Mouse (Mus musculus) CH12.LX (cell line): Measurements from ENCODE around the gene Meis2.

ENCODE experiments used
- BHLHE40 ChIP-seq: IDR thresholded peaks from 2 replicates; pipeline ENCODE4 v1.6.1; 2011; ENCODE audit warnings: mild to moderate bottlenecking, low read depth, low read length, improper control_type of control experiment
- CTCF ChIP-seq, 2 experiments: IDR thresholded peaks in 1 of 2; conservative IDR thresholded peaks in 1 of 2; 2 replicates each; pipeline ENCODE4 v1.5.1; 2011 to 2012; ENCODE audit warnings: low read depth in 2 of 2, low read length in 2 of 2, improper control_type of control experiment in 1 of 2, inconsistent platforms in 1 of 2, mild to moderate bottlenecking in 1 of 2, moderate library complexity in 1 of 2
- ETS1 ChIP-seq: conservative IDR thresholded peaks from 2 replicates; pipeline ENCODE4 v1.6.1; 2012; ENCODE audit warnings: low read depth, mild to moderate bottlenecking, inconsistent platforms, low read length, improper control_type of control experiment, moderate library complexity
- GABPA ChIP-seq: IDR thresholded peaks from 2 replicates; pipeline ENCODE4 v1.6.1; 2012; ENCODE audit warnings: low read depth, low read length, improper control_type of control experiment, inconsistent platforms; ENCODE audit not compliant: insufficient replicate concordance
- MAZ ChIP-seq: IDR thresholded peaks from 2 replicates; pipeline ENCODE4 v1.6.1; 2012; ENCODE audit warnings: low read depth, mild to moderate bottlenecking, inconsistent platforms, low read length, improper control_type of control experiment, moderate library complexity
- POLR2A ChIP-seq: IDR thresholded peaks from 2 replicates; pipeline ENCODE4 v1.6.1; 2011; ENCODE audit warnings: low read depth, mild to moderate bottlenecking, improper control_type of control experiment, low read length
- RCOR1 ChIP-seq: conservative IDR thresholded peaks from 2 replicates; pipeline ENCODE4 v1.6.1; 2012; ENCODE audit warnings: low read depth, mild to moderate bottlenecking, inconsistent platforms, low read length, improper control_type of control experiment
- UBTF ChIP-seq: IDR thresholded peaks from 2 replicates; pipeline ENCODE4 v1.6.1; 2012; ENCODE audit warnings: low read depth, mild to moderate bottlenecking, inconsistent platforms, low read length, improper control_type of control experiment, moderate library complexity
- USF1 ChIP-seq: IDR thresholded peaks from 2 replicates; pipeline ENCODE4 v1.6.1; 2014; ENCODE audit warnings: low read depth, mild to moderate bottlenecking, inconsistent platforms, low read length, improper control_type of control experiment
- USF2 ChIP-seq: conservative IDR thresholded peaks from 2 replicates; pipeline ENCODE4 v1.6.1; 2011; ENCODE audit warnings: low read depth, low read length, improper control_type of control experiment
- ZC3H11A ChIP-seq: IDR thresholded peaks from 2 replicates; pipeline ENCODE4 v1.6.1; 2012; ENCODE audit warnings: low read depth, mild to moderate bottlenecking, inconsistent platforms, low read length, improper control_type of control experiment
- ZMIZ1 ChIP-seq: IDR thresholded peaks from 2 replicates; pipeline ENCODE4 v1.6.1; 2012; ENCODE audit warnings: low read depth, mild to moderate bottlenecking, inconsistent platforms, low read length, improper control_type of control experiment

GRCm38 (mm10) chr2:116075477-116075876, 9.8 kb upstream of the Meis2 start:
- no peak for TF ChIP-seq POLR2A
- TF ChIP-seq CTCF (conservative IDR thresholded peaks at IDR 0.05 in 1 of 2, IDR thresholded peaks at IDR 0.05 in 1 of 2; ENCODE audit: low read depth in 2 of 2, low read length in 2 of 2), result no peak
- TF ChIP-seq MAZ, result no peak
- TF ChIP-seq ZC3H11A, result no peak
- TF ChIP-seq BHLHE40, result no peak
- no peak for TF ChIP-seq USF2
- no peak for TF ChIP-seq UBTF
- TF ChIP-seq ETS1, result no peak
- TF ChIP-seq USF1, result no peak
- no peak for TF ChIP-seq ZMIZ1
- TF ChIP-seq GABPA, result no peak
- TF ChIP-seq RCOR1, result no peak
